Mouse (Mus musculus) stomach, postnatal 0 days (tissue): ENCODE measurements around the gene Sez6l. TPM values are rescaled to one million over a fixed set of nuclear protein-coding genes. Genes with fewer than 3 reads are reported as not detected.

ENCODE experiments used
- ATAC-seq: fragments of 200-750 bp; cut with Nextera tagmentation; 2 replicates; pipeline ENCODE4 v1.8.0; 2017; ENCODE audit not compliant: low FRiP score, low TSS enrichment
- DNase-seq: peaks from one replicate; pipeline ENCODE4 v3.0.0-alpha.2; 2016; ENCODE audit warnings: low spot score
- H3K27ac ChIP-seq: fragments of 300-500 bp; sonication (generic); replicated peaks from 2 replicates; pipeline ENCODE4 v1.5.1; 2014; ENCODE audit warnings: mild to moderate bottlenecking, control low read depth
- H3K27me3 ChIP-seq: fragments of 300-500 bp; sonication (generic); 2 replicates; pipeline ENCODE4 v1.6.1; 2014; ENCODE audit warnings: low read length; ENCODE audit not compliant: control insufficient read depth, insufficient read depth
- H3K36me3 ChIP-seq: fragments of 300-500 bp; sonication (generic); 2 replicates; pipeline ENCODE4 v1.6.1; 2014; ENCODE audit warnings: low read length, mixed read lengths; ENCODE audit not compliant: control insufficient read depth, insufficient read depth
- H3K4me1 ChIP-seq: fragments of 300-500 bp; sonication (generic); replicated peaks from 2 replicates; pipeline ENCODE4 v1.6.1; 2014; ENCODE audit warnings: antibody characterized with exemption; ENCODE audit not compliant: control insufficient read depth, insufficient read depth
- H3K4me2 ChIP-seq: fragments of 300-500 bp; sonication (generic); replicated peaks from 2 replicates; pipeline ENCODE4 v1.6.1; 2014; ENCODE audit warnings: low read depth, mild to moderate bottlenecking, control low read depth, moderate library complexity
- H3K4me3 ChIP-seq: fragments of 300-500 bp; sonication (generic); 2 replicates; pipeline ENCODE4 v1.5.1; 2014; ENCODE audit warnings: low read depth, low read length, control low read depth
- H3K9ac ChIP-seq: fragments of 300-500 bp; sonication (generic); 2 replicates; pipeline ENCODE4 v1.6.1; 2014; ENCODE audit warnings: mild to moderate bottlenecking, low read length, control low read depth, mixed read lengths
- H3K9me3 ChIP-seq: fragments of 300-500 bp; sonication (generic); 2 replicates; pipeline ENCODE4 v1.6.1; 2016; ENCODE audit warnings: low read length; ENCODE audit not compliant: control insufficient read depth
- CTCF ChIP-seq: IDR thresholded peaks from 2 replicates; pipeline ENCODE4 v1.5.1; 2016; ENCODE audit warnings: antibody characterized with exemption, low read depth, mild to moderate bottlenecking, moderate library complexity
- EP300 ChIP-seq: optimal IDR thresholded peaks from 2 replicates; pipeline ENCODE3; 2016; ENCODE audit warnings: antibody characterized with exemption
- WGBS: fragments of 180-500 bp; shearing (Covaris S2); extraction: QIAGEN DNeasy Blood & Tissue Kit; methylation state at CpG from one replicate; pipeline ENCODE4 v1.1.7; 2014; 5-methylcytosine and 5-hydroxymethylcytosine counted together
- polyA plus RNA-seq: library from polyadenylated mRNA; unstranded; fragments of >200 nt; fragmentation: Nextera tagmentation; extraction: Ambion mirVana; gene quantifications from 2 replicates; pipeline ENCODE4 v1.2.1, GENCODE M21; 2015

Gene Sez6l
- polyA plus RNA-seq, result 0.42 and 0.47 TPM in 2 replicates

- DNase-seq (peak; percentile 42), ATAC-seq (peak; percentile 50)
- Histone ChIP-seq H3K27ac (no peak within 1 kb of the TSS), H3K27me3 (peaks cover 7% of the 10 kb centered on the region; the same call in 1 of the 2 replicates), H3K4me1 (no peaks in the 10 kb centered on the region), H3K9me3 (no peaks in the 10 kb centered on the region), H3K9ac (no peak within 1 kb of the TSS), H3K4me3 (peak within 1 kb of the TSS; percentile 28), H3K36me3 (no peaks in the 10 kb centered on the region), H3K4me2 (peak within 1 kb of the TSS; percentile 50)
- TF ChIP-seq CTCF (no peak; the same call in none of the 2 replicates), EP300 (no peak)
- WGBS, result 1% methylated on average over 41 of the region's 50 CpGs
These were observed at the start of gene Sez6l for GRCm38 (mm10) chr5:112576993-112577670. Gene Sez6l (minus strand): TSS chr5:112577185.

DNA sequence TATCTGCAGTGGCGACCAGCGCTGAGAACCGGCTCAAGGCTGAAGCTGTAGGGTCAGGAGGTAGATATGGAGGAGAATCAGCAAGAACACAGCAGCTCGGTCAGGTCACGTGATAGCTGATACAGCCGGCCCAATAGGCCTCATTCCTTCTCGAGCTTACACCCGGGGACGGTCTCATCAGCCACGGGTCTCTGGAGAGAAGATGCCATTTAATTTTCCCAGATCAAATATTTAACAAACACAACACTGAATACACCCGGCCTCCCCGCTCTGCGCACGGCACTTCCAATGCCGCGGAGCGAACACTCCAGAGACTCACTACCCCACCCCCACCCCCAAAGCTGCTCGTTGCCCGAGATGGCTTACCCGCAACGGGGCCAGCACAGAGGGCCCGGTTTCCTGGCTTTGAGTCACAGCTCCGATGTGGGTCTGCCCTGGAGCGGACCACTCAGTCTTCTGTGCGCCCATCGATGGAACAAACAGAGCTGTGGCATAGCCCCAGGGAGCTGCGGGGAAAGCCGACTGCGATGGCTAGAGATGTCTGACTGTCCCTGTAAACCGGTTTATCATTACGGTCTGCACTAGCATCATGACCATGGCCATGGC lies 48.7 kb upstream of the Sez6l start:
- Histone ChIP-seq H3K9me3 (no peaks in the 10 kb centered on the region), H3K4me1 (no peaks in the 10 kb centered on the region), H3K36me3 (no peaks in the 10 kb centered on the region), H3K27ac (no peak overlapping the region), H3K9ac (no peak overlapping the region), H3K4me2 (peak overlapping the region; percentile 27; the same call in 1 of the 2 replicates), H3K27me3 (no peaks in the 10 kb centered on the region), H3K4me3 (no peak overlapping the region)
- DNase-seq (no peak), ATAC-seq (no peak)
- no peak for TF ChIP-seq CTCF
- no peak for TF ChIP-seq EP300
- 42% methylated on average over 31 of the region's 31 CpGs for WGBS

- Histone ChIP-seq H3K27ac (no peak overlapping the region), H3K4me1 (no peaks in the 10 kb centered on the region), H3K9ac (no peak overlapping the region), H3K9me3 (no peaks in the 10 kb centered on the region), H3K4me3 (no peak overlapping the region), H3K36me3 (no peaks in the 10 kb centered on the region), H3K4me2 (no peak overlapping the region), H3K27me3 (no peaks in the 10 kb centered on the region)
- no peak for DNase-seq
- no peak for TF ChIP-seq EP300
- TF ChIP-seq CTCF, result no peak
- WGBS, result 52% methylated on average over 2 of the region's 2 CpGs
- ATAC-seq, result no peak
These were observed 46.0 kb upstream of the Sez6l start for GRCm38 (mm10) chr5:112622946-112623345.

DNA sequence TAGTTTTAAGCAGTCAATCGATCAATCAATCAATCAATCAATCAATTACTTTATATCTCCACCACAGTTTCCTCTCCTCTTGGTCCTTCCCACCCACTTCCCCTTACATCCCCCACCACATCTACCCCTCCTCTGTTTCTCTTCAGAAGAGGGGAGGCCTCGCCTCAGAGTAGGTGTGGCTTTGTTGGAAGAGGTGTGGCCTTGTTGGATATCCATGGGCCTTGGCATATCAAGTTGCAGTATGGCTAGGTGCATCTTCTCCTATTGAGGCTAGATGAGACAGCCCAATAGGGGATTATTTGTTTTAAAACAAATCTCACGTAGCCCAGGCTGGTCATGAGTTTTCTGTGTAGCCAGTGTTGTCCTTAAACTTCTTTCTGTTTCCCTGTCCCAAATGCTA lies 43.3 kb upstream of the Sez6l start:
- H3K27me3 ChIP-seq, result no peaks in the 10 kb centered on the region
- TF ChIP-seq CTCF (no peak), EP300 (no peak)
- no peaks in the 10 kb centered on the region for H3K36me3 ChIP-seq
- no peak overlapping the region for H3K4me2 ChIP-seq
- H3K4me1 ChIP-seq, result no peaks in the 10 kb centered on the region
- DNase-seq, result no peak
- no peak overlapping the region for H3K4me3 ChIP-seq
- no peak for ATAC-seq
- no peak overlapping the region for H3K27ac ChIP-seq
- H3K9ac ChIP-seq, result no peak overlapping the region
- no peaks in the 10 kb centered on the region for H3K9me3 ChIP-seq
- 49% methylated on average over 3 of the region's 3 CpGs for WGBS

DNA sequence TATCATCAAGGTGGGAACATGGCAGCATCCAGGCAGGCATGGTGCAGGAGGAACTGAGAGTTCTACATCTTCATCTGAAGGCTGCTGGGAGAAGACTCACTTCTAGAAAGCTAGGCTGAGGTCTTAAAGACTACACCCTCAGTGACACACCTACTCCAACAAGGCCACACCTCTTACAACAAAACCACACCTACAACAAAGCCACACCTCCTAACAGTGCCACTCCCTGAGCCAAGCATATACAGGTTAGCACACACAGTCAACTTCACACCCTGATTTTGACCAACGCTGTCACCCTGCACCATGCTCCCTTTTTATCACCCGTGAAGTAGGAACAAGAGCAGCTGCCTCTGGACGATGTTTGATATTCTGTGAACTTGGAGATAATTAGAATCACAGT lies 42.4 kb upstream of the Sez6l start:
- Histone ChIP-seq H3K27me3 (no peaks in the 10 kb centered on the region), H3K4me2 (no peak overlapping the region), H3K4me1 (no peaks in the 10 kb centered on the region), H3K36me3 (no peaks in the 10 kb centered on the region), H3K27ac (no peak overlapping the region), H3K9ac (no peak overlapping the region), H3K4me3 (no peak overlapping the region), H3K9me3 (no peaks in the 10 kb centered on the region)
- ATAC-seq, result peak; percentile 79
- DNase-seq, result no peak
- 65% methylated on average over 3 of the region's 3 CpGs for WGBS
- TF ChIP-seq CTCF (no peak), EP300 (no peak)

DNA sequence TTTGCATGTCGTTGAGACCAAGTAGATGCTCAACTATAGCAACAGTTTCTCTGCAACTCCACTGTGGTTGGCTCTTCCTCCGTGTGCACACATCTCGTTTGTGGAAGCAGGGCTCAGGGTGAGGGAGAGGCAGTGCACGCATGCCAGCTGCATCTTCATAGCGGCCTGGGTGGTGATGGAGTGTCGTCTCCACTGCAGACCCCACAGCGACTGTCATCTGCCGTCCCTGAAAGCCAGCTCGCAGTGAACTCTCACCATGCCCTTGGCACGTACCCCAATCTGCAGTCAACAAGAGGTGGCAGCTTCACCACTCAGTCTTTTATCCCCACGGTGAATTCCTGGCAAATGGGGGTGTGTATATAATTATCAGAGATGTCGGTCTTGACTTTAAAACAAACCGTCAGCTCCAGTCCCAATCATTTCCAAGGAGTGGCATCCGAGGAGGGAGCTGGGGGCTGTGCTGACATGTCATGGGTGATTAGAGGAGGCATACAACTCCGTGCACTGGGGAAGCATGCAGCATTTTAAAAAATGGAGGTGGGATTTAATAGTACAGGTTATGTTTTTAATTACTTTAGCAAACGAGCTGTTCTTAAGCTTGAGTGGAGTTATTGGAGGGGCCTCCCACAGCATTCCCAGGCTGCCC lies 40.7 kb upstream of the Sez6l start:
- Histone ChIP-seq H3K27ac (no peak overlapping the region), H3K9me3 (no peaks in the 10 kb centered on the region), H3K4me3 (no peak overlapping the region), H3K4me2 (no peak overlapping the region), H3K36me3 (no peaks in the 10 kb centered on the region), H3K27me3 (no peaks in the 10 kb centered on the region), H3K9ac (no peak overlapping the region), H3K4me1 (no peaks in the 10 kb centered on the region)
- ATAC-seq (no peak), DNase-seq (no peak)
- TF ChIP-seq CTCF (no peak), EP300 (no peak)
- 62% methylated on average over 16 of the region's 16 CpGs for WGBS
